8 mouse cellular contexts compared by ENCODE assay signal in the genomic region with DNA sequence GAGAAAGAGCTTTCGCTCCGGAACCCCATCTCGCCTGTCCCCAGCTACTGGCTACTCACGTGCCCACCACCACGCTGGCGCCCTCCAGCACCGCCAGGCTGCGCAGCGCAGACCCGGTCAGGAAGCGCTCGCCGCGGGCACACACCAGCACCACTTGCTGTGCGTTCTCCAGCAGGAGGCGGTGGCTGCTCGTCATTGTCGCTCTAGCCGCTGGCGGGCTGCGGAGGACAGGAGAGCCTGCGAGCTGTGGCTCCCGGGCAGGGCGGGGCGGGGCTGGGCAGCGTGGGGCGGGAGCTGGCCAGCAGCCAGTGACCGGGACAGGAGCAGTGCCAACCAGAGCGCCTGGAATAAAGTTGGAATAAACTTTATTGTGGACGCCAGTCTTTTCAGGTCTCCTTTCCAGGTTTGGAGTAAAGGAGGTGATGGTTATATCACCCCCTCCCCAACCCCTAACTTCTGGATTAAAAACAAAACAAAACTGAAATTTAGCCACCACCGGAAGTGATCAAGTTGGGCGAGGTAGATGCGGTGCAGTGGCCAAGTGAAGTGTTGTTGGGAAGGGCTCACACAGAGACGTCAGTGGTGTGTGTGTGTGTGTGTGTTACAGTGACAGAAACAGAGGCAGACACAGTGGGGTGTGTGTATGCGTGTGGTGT. TPM values are rescaled to one million over a fixed set of nuclear protein-coding genes. Genes with fewer than 3 reads are reported as not detected.
DNase-seq lines count a peak whose midpoint lies in the region.

A gene (minus strand): TSS at position 259 of the 656 bp plus-strand sequence.

- peak; percentile 12 for DNase-seq in adipocyte (ENCODE audit: low spot score)
- DNase-seq in embryo, embryonic 10 days (ENCODE audit: low spot score), result peak; percentile 91
- peak; percentile 81 for DNase-seq in gastrocnemius, postnatal 10 days
- peak; percentile 92 for DNase-seq in induced T-regulatory cell, adult 2 months (ENCODE audit: low read depth)
- peak; percentile 41 to 63 for DNase-seq in left cerebral cortex, postnatal 25 days (ENCODE audit: low spot score in 2 of 2)
- DNase-seq in mesoderm, embryonic 11.5 days (ENCODE audit: low read depth, low spot score), result peak; percentile 85
- peak; percentile 61 for DNase-seq in right cerebral cortex, postnatal 25 days
- peak; percentile 75 to 80 for DNase-seq in urinary bladder, postnatal 4 days (ENCODE audit: low spot score in 2 of 2)

- intact Hi-C loops in left cerebral cortex, postnatal 25 days (cut with DNase I), result loop anchor here (10.0 kb wide), 1 partner anchor 115 kb away; no protein-coding TSS in a partner anchor

RNA-seq across cellular contexts. Expression of the gene that starts here (rescaled TPM):
- total RNA-seq in gastrocnemius, postnatal 10 days (2021), result under 1 TPM in 1 of 2 experiments, not detected in 1; 0.18 TPM
- total RNA-seq in left cerebral cortex, postnatal 25 days (2021), result under 1 TPM; 0.76 to 0.82 TPM

Comparison
In these comparisons a context has a peak if more than half of its experiments do, and no peak if none do; other contexts are left out.
1. Peak in every context shown above with its lines: DNase-seq.
2. Peak in DNase-seq in gastrocnemius, postnatal 10 days; RNA of the gene not detected or under 1 TPM.
3. Peak in DNase-seq in left cerebral cortex, postnatal 25 days; RNA of the gene not detected or under 1 TPM.
4. DNase-seq: peak in every context shown above with its lines; median percentile 92 in induced T-regulatory cell, adult 2 months; 91 in embryo, embryonic 10 days; 85 in mesoderm, embryonic 11.5 days; 81 in gastrocnemius, postnatal 10 days; 78 in urinary bladder, postnatal 4 days; 61 in right cerebral cortex, postnatal 25 days; 52 in left cerebral cortex, postnatal 25 days; 12 in adipocyte.